Mouse (Mus musculus) liver, embryonic 16.5 days (tissue): ENCODE data around the gene Fosb. TPM values are rescaled to one million over a fixed set of nuclear protein-coding genes. Genes with fewer than 3 reads are reported as not detected.

Experiments used
- ATAC-seq: fragments of 200-750 bp; cut with Nextera tagmentation; 2 replicates; pipeline ENCODE4 v1.8.0; 2017; ENCODE audit warnings: low read depth, mild to moderate bottlenecking, moderate number of reproducible peaks, moderate library complexity
- H3K27ac ChIP-seq: fragments of 300-500 bp; sonication (generic); 2 replicates; pipeline ENCODE4 v1.5.1; 2014; ENCODE audit warnings: mild to moderate bottlenecking, low read length
- H3K27me3 ChIP-seq: fragments of 300-500 bp; sonication (generic); 2 replicates; pipeline ENCODE4 v1.6.1; 2014; ENCODE audit warnings: low read depth, low read length, mixed read lengths; ENCODE audit not compliant: control insufficient read depth, insufficient read depth
- H3K36me3 ChIP-seq: fragments of 300-500 bp; sonication (generic); 2 replicates; pipeline ENCODE4 v1.6.1; 2014; ENCODE audit warnings: mild to moderate bottlenecking; ENCODE audit not compliant: control insufficient read depth, insufficient read depth
- H3K4me1 ChIP-seq: fragments of 300-500 bp; sonication (generic); 2 replicates; pipeline ENCODE4 v1.6.1; 2014; ENCODE audit warnings: low read depth, low read length, mixed read lengths; ENCODE audit not compliant: control insufficient read depth
- H3K4me2 ChIP-seq: fragments of 300-500 bp; sonication (generic); 2 replicates; pipeline ENCODE4 v1.6.1; 2014; ENCODE audit warnings: low read depth, low read length, mixed read lengths
- H3K4me3 ChIP-seq: fragments of 300-500 bp; sonication (generic); 2 replicates; pipeline ENCODE4 v1.5.1; 2014; ENCODE audit warnings: low read depth, mild to moderate bottlenecking, low read length
- H3K9ac ChIP-seq: fragments of 300-500 bp; sonication (generic); 2 replicates; pipeline ENCODE4 v1.6.1; 2014; ENCODE audit warnings: low read depth, low read length
- H3K9me3 ChIP-seq: fragments of 300-500 bp; sonication (generic); replicated peaks from 2 replicates; pipeline ENCODE4 v1.6.1; 2016; ENCODE audit warnings: low read length; ENCODE audit not compliant: control insufficient read depth
- WGBS: fragments of 180-500 bp; shearing (Covaris S2); extraction: QIAGEN DNeasy Blood & Tissue Kit; methylation state at CpG from one replicate; pipeline ENCODE4 v1.1.7; 2014; ENCODE audit not compliant: insufficient replicate concordance; 5-methylcytosine and 5-hydroxymethylcytosine counted together
- polyA plus RNA-seq: library from polyadenylated mRNA; unstranded; fragments of >200 nt; fragmentation: Nextera tagmentation; extraction: Ambion mirVana; gene quantifications from 2 replicates; pipeline ENCODE4 v1.2.1, GENCODE M21; 2015

Gene Fosb
- polyA plus RNA-seq, 1 experiment from 2014 or later: not detected

- Histone ChIP-seq H3K9ac (peak overlapping the region; percentile 90), H3K27ac (peak overlapping the region; percentile 98), H3K4me3 (peak overlapping the region; percentile 82), H3K9me3 (no peaks in the 10 kb centered on the region), H3K36me3 (no peaks in the 10 kb centered on the region), H3K27me3 (no peaks in the 10 kb centered on the region), H3K4me2 (peak overlapping the region; percentile 100), H3K4me1 (peaks cover 53% of the 10 kb centered on the region)
- WGBS: 2% methylated on average over 19 of the region's 21 CpGs
- ATAC-seq: no peak
Observed at GRCm38 (mm10) chr7:19270509-19271237, 39.2 kb downstream of the Fosb start.

DNA sequence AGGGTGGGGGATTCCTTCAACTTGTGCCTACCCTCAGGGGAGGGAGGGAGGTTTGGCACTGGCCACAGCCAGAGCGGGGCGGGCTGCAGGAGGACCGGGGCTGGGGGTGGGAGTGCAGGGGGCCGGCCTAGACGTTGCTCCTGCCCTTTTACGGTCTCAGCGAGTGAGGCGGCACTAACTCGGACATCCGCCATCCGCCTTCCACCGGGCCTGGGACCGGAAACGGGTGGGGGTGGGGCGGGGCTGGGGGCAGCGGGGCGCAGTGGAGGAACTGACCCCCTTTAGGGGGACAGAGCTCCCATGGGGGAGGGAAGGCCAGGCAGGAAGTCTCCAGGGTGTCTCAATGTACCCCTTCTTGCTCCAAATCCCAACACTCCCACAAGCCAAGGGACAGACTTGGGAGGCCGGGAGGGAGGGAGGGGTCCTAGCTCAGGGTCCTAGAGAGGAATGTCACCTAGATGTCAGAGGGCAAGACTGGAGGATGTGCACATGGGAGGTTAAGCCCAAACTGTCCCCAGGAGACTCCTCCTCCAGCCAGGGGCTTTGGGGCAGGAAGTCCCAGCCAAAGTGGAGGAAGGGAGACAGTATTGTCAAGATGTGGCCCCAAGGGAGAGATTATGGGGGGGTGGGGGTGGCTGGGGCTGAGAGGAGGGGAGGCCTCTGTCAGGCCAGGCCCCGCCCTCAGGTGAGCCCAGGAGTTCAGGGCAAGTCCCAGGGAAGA lies 40.0 kb downstream of the Fosb start:
- H3K4me1 ChIP-seq: peaks cover 61% of the 10 kb centered on the region
- H3K36me3 ChIP-seq: no peaks in the 10 kb centered on the region
- H3K4me3 ChIP-seq: peak overlapping the region; percentile 82
- peak overlapping the region; percentile 90 for H3K9ac ChIP-seq
- ATAC-seq: peak; percentile 15
- no peaks in the 10 kb centered on the region for H3K9me3 ChIP-seq
- no peaks in the 10 kb centered on the region for H3K27me3 ChIP-seq
- H3K4me2 ChIP-seq: peak overlapping the region; percentile 100
- 1% methylated on average over 19 of the region's 19 CpGs for WGBS
- H3K27ac ChIP-seq: peak overlapping the region; percentile 98

DNA sequence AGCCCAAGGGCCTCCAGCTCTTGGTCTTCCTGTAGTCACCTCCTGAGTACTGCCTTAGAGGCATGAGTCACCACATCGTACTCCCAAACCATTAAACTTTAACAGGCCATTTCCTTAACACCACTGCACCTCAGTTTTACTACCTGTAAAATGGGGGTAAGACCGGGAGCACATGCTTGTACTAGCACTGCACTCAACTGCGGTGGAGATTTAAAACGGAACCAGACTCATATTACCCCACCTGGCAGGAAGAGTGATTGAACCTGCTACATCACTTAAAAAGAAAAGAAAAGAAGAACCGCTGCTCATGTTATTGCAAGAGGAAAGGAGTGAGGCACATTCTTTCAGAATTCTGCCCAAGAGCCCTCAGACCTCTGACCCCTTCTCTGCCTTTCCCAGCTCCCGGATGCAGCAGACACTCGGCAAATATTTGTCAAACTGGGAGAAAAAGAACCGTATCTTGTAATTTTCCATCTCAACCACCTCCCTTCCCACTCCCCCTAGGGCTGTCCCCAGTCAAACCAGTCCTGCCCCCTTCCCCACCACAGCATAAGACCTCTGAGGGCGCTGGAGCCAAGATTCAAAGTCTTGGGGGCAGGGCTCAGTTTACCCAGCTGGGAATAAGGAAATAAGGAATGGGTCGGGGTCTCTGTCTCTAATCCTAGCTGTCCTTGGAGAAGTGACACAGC lies 40.7 kb downstream of the Fosb start:
- Histone ChIP-seq H3K4me2 (peak overlapping the region; percentile 100), H3K27ac (peak overlapping the region; percentile 98), H3K9ac (peak overlapping the region; percentile 90), H3K4me1 (peaks cover 68% of the 10 kb centered on the region), H3K27me3 (no peaks in the 10 kb centered on the region), H3K9me3 (no peaks in the 10 kb centered on the region), H3K36me3 (peaks cover 5% of the 10 kb centered on the region; the same call in 1 of the 2 replicates), H3K4me3 (peak overlapping the region; percentile 82)
- WGBS: 25% methylated on average over 10 of the region's 10 CpGs
- ATAC-seq: no peak

GRCm38 (mm10) chr7:19267051-19267450 lies 42.8 kb downstream of the Fosb start:
- H3K27me3 ChIP-seq: no peaks in the 10 kb centered on the region
- H3K27ac ChIP-seq: peak overlapping the region; percentile 83
- H3K4me3 ChIP-seq: no peak overlapping the region
- H3K36me3 ChIP-seq: peaks cover 18% of the 10 kb centered on the region
- H3K4me1 ChIP-seq: peaks cover 65% of the 10 kb centered on the region
- 37% methylated on average over 10 of the region's 10 CpGs for WGBS
- H3K4me2 ChIP-seq: peak overlapping the region; percentile 73
- 0 out of 2 replicates have a peak overlapping the region, but pooled peaks have one; percentile 1 for H3K9ac ChIP-seq
- H3K9me3 ChIP-seq: no peaks in the 10 kb centered on the region
- ATAC-seq: no peak

DNA sequence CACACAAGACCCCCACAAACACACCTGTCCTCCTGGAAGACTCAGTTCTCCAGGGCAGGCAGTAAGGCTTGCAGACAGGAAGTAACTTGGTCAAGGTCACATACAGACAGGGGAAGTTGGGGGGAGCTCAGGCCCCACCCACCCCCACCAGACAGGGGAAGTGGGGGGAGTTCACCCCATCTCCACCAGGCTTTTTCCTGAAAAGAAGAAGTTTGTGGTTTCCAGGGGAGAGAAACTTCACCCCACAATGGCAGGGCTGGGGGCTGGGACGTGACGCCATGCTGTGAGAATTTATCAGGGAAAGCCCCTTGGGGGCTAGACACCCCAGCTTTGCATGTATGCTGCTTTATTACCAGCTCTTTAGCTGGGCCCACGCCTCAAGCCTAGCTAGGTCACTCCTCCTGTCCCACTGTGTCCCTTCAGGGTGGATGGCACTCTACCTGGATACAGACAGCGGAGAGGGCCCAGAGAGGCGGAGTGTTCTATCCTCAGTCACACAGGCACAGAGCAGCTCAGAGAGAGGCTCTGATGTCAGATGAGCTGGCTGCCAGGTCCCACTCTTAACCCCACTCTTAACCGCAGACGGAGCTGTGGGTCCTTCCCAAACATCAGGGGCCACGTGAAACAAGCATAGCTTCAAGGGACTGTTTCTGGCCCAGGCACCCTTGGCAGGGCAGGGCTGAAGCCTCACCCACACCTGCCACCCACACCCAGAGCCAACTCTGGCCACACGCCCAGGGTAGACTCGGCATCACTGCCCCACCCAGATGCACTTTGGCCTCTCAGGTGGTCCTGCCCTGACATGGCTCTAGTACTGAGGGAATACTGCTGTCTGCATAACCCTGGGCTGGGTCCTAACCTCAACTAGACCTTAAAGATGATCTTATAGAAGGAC lies 43.7 kb downstream of the Fosb start:
- H3K4me3 ChIP-seq: peak overlapping the region; percentile 33
- H3K9me3 ChIP-seq: no peaks in the 10 kb centered on the region
- 0 out of 2 replicates have a peak, but pooled peaks have one; percentile 22 for ATAC-seq
- peak overlapping the region; percentile 60 for H3K9ac ChIP-seq
- WGBS: 30% methylated on average over 10 of the region's 10 CpGs
- H3K27ac ChIP-seq: peak overlapping the region; percentile 83
- H3K4me2 ChIP-seq: peak overlapping the region; percentile 73
- no peaks in the 10 kb centered on the region for H3K27me3 ChIP-seq
- peaks cover 25% of the 10 kb centered on the region for H3K36me3 ChIP-seq
- peaks cover 65% of the 10 kb centered on the region for H3K4me1 ChIP-seq

- peak overlapping the region; percentile 73 for H3K4me2 ChIP-seq
- peak; percentile 83 for ATAC-seq
- 18% methylated on average over 7 of the region's 7 CpGs for WGBS
- peak overlapping the region; percentile 60 for H3K9ac ChIP-seq
- peaks cover 35% of the 10 kb centered on the region for H3K36me3 ChIP-seq
- peak overlapping the region; percentile 30 for H3K4me3 ChIP-seq
- H3K4me1 ChIP-seq: peaks cover 58% of the 10 kb centered on the region
- H3K27ac ChIP-seq: peak overlapping the region; percentile 83
- no peaks in the 10 kb centered on the region for H3K27me3 ChIP-seq
- H3K9me3 ChIP-seq: no peaks in the 10 kb centered on the region
Observed at GRCm38 (mm10) chr7:19265147-19265546, 44.7 kb downstream of the Fosb start.

- Histone ChIP-seq H3K27ac (peak overlapping the region; percentile 59), H3K4me2 (peak overlapping the region; percentile 50), H3K4me1 (peaks cover 22% of the 10 kb centered on the region), H3K9me3 (no peaks in the 10 kb centered on the region), H3K9ac (no peak overlapping the region), H3K36me3 (peaks cover 39% of the 10 kb centered on the region), H3K4me3 (no peak overlapping the region; the same call in 1 of the 2 replicates), H3K27me3 (no peaks in the 10 kb centered on the region)
- WGBS: 60% methylated on average over 3 of the region's 3 CpGs
- no peak for ATAC-seq
Observed at GRCm38 (mm10) chr7:19258336-19258735, 51.5 kb downstream of the Fosb start.

- ATAC-seq: peak; percentile 95
- 26% methylated on average over 11 of the region's 11 CpGs for WGBS
- H3K4me2 ChIP-seq: peak overlapping the region; percentile 50
- H3K27ac ChIP-seq: peak overlapping the region; percentile 59
- 0 out of 2 replicates have a peak overlapping the region, but pooled peaks have one; percentile 3 for H3K9ac ChIP-seq
- H3K36me3 ChIP-seq: peaks cover 36% of the 10 kb centered on the region
- no peaks in the 10 kb centered on the region for H3K27me3 ChIP-seq
- H3K4me1 ChIP-seq: peaks cover 22% of the 10 kb centered on the region
- peak overlapping the region; percentile 30 for H3K4me3 ChIP-seq
- H3K9me3 ChIP-seq: no peaks in the 10 kb centered on the region
Observed at GRCm38 (mm10) chr7:19257390-19258022, 52.3 kb downstream of the Fosb start.
